Mouse (Mus musculus) spleen, adult 2 months (tissue): ENCODE results near the gene Fndc3b.

Experiments used
- CTCF ChIP-seq: fragments of 200-500 bp; IDR thresholded peaks from 2 replicates; pipeline ENCODE4 v1.5.1; 2011; ENCODE audit warnings: mild to moderate bottlenecking, inconsistent platforms; ENCODE audit not compliant: insufficient read depth, insufficient read length, insufficient replicate concordance; ENCODE audit errors: extremely low read depth
- POLR2A ChIP-seq: fragments of 200-500 bp; IDR thresholded peaks from 2 replicates; pipeline ENCODE4 v1.6.1; 2011; ENCODE audit warnings: low read depth, low read length, inconsistent platforms

GRCm38 (mm10) chr3:27610089-27610488 is 101.0 kb downstream of the Fndc3b start:
- TF ChIP-seq CTCF (no peak), POLR2A (no peak)
